Mouse (Mus musculus) heart, embryonic 12.5 days (tissue): ENCODE measurements at regions not wholly inside any gene's neighbourhood (a gene's known extent, or its start where the extent isn't known, plus 50 kb on each side); places are given as distances from the start of the nearest gene placed in this dataset.

ENCODE experiments used
- ATAC-seq: fragments of 200-750 bp; cut with Nextera tagmentation; 2 replicates; pipeline ENCODE4 v1.8.0; 2017; ENCODE audit warnings: moderate TSS enrichment, moderate library complexity; ENCODE audit not compliant: insufficient number of reproducible peaks, low FRiP score
- H3K27ac ChIP-seq: fragments of 300-500 bp; sonication (generic); 2 replicates; pipeline ENCODE4 v1.5.1; 2016; ENCODE audit warnings: mild to moderate bottlenecking, moderate library complexity; ENCODE audit not compliant: poor library complexity, severe bottlenecking
- H3K27me3 ChIP-seq: fragments of 300-500 bp; sonication (generic); replicated peaks from 2 replicates; pipeline ENCODE4 v1.6.1; 2016; ENCODE audit warnings: mild to moderate bottlenecking, moderate library complexity
- H3K36me3 ChIP-seq: fragments of 300-500 bp; sonication (generic); 2 replicates; pipeline ENCODE4 v1.6.1; 2016; ENCODE audit warnings: mild to moderate bottlenecking, moderate library complexity
- H3K4me1 ChIP-seq: fragments of 300-500 bp; sonication (generic); replicated peaks from 2 replicates; pipeline ENCODE4 v1.6.1; 2016; ENCODE audit warnings: mild to moderate bottlenecking
- H3K4me2 ChIP-seq: fragments of 300-500 bp; sonication (generic); 2 replicates; pipeline ENCODE4 v1.6.1; 2016; ENCODE audit warnings: mild to moderate bottlenecking, moderate library complexity
- H3K4me3 ChIP-seq: fragments of 300-500 bp; sonication (generic); 2 replicates; pipeline ENCODE4 v1.5.1; 2016; ENCODE audit warnings: mild to moderate bottlenecking
- H3K9ac ChIP-seq: fragments of 300-500 bp; sonication (generic); 2 replicates; pipeline ENCODE4 v1.6.1; 2016; ENCODE audit warnings: mild to moderate bottlenecking, moderate library complexity
- H3K9me3 ChIP-seq: fragments of 300-500 bp; sonication (generic); replicated peaks from 2 replicates; pipeline ENCODE4 v1.6.1; 2016; ENCODE audit warnings: mild to moderate bottlenecking, moderate library complexity
- WGBS: fragments of 180-500 bp; shearing (Covaris S2); methylation state at CpG from one replicate; pipeline ENCODE4 v1.1.7; 2016; 5-methylcytosine and 5-hydroxymethylcytosine counted together

- no peak for ATAC-seq
- WGBS, result 73% methylated on average over 2 of the region's 2 CpGs
- H3K4me1 ChIP-seq, result no peaks in the 10 kb centered on the region
These were observed 54.9 kb downstream of the Cbln1 start for GRCm38 (mm10) chr8:87417466-87417865.

DNA sequence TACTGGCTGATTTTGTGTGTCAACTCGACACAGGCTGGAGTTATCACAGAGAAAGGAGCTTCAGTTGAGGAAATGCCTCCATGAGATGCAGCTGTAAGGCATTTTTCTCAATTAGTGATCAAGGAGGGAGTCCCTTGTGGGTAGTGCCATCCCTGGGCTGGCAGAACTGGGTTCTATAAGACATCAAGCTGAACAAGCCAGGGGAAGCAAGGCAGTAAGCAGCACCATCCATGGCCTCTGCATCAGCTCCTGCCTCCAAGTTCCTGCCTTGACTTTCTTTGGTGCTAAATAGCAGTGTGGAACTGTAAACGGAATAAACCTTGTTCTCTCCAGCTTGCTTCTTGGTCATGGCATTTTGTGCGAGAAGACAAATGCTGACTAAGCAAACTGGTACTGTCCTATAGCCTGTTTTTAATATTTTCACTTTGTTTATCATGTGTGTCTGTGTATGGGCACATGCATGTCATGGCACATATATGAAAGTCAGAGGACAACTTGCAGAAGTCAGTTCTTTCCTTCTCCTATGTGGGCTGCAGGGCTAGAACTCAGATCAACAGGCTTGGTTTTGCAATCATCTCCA, 57.3 kb downstream of the Cbln1 start:
- Histone ChIP-seq H3K4me1 (no peaks in the 10 kb centered on the region), H3K27me3 (peaks cover 2% of the 10 kb centered on the region; the same call in 1 of the 2 replicates), H3K4me2 (no peak overlapping the region), H3K27ac (no peak overlapping the region), H3K9me3 (no peaks in the 10 kb centered on the region), H3K4me3 (no peak overlapping the region), H3K9ac (no peak overlapping the region), H3K36me3 (no peaks in the 10 kb centered on the region)
- 66% methylated on average over 3 of the region's 3 CpGs for WGBS
- ATAC-seq, result no peak

More at GRCm38 (mm10) chr8:87417466-87417865, 54.9 kb downstream of the Cbln1 start:
- H3K9ac ChIP-seq, result no peak overlapping the region
- H3K4me3 ChIP-seq, result no peak overlapping the region
- no peak overlapping the region for H3K27ac ChIP-seq
- no peaks in the 10 kb centered on the region for H3K9me3 ChIP-seq
- no peak overlapping the region for H3K4me2 ChIP-seq
- peaks cover 5% of the 10 kb centered on the region; the same call in 1 of the 2 replicates for H3K27me3 ChIP-seq
- H3K36me3 ChIP-seq, result no peaks in the 10 kb centered on the region

DNA sequence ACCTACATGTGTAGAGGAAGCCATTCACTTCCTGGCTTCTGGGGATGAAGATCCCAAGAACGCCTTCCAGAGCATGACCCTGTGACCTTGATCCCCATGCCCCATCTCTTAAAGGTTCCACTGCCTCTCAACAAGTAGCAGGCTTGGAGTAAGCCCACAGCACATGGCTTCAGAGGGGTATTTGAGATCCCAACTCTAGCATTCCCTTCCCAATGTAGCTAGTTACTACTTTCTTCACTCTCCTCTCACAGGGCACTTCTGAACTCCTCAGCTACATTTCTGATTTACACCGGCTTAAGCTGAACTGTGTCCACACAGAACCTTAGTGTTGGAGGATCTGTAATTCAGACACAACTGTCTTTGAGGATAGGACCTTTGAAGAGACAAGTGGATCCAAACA, 83.4 kb downstream of the Cbln1 start:
- 61% methylated on average over 2 of the region's 2 CpGs for WGBS
- Histone ChIP-seq H3K4me3 (no peak overlapping the region), H3K4me1 (no peaks in the 10 kb centered on the region), H3K27ac (no peak overlapping the region), H3K9me3 (no peaks in the 10 kb centered on the region), H3K27me3 (no peaks in the 10 kb centered on the region), H3K4me2 (no peak overlapping the region), H3K36me3 (no peaks in the 10 kb centered on the region), H3K9ac (no peak overlapping the region)
- ATAC-seq, result no peak

GRCm38 (mm10) chr8:87383527-87384206, 88.7 kb downstream of the Cbln1 start:
- no peaks in the 10 kb centered on the region for H3K9me3 ChIP-seq
- no peak overlapping the region for H3K4me3 ChIP-seq
- no peak for ATAC-seq
- no peaks in the 10 kb centered on the region for H3K4me1 ChIP-seq
- no peaks in the 10 kb centered on the region for H3K36me3 ChIP-seq
- H3K4me2 ChIP-seq, result no peak overlapping the region
- no peaks in the 10 kb centered on the region for H3K27me3 ChIP-seq
- H3K27ac ChIP-seq, result no peak overlapping the region
- 71% methylated on average over 12 of the region's 12 CpGs for WGBS
- H3K9ac ChIP-seq, result no peak overlapping the region

- no peaks in the 10 kb centered on the region for H3K9me3 ChIP-seq
- no peaks in the 10 kb centered on the region for H3K27me3 ChIP-seq
- no peaks in the 10 kb centered on the region for H3K36me3 ChIP-seq
- H3K4me1 ChIP-seq, result no peaks in the 10 kb centered on the region
- H3K27ac ChIP-seq, result no peak overlapping the region
- H3K4me3 ChIP-seq, result no peak overlapping the region
- 69% methylated on average over 5 of the region's 5 CpGs for WGBS
- H3K9ac ChIP-seq, result no peak overlapping the region
- no peak overlapping the region for H3K4me2 ChIP-seq
- ATAC-seq, result no peak
These were observed 90.1 kb downstream of the Cbln1 start for GRCm38 (mm10) chr8:87382311-87382710.

DNA sequence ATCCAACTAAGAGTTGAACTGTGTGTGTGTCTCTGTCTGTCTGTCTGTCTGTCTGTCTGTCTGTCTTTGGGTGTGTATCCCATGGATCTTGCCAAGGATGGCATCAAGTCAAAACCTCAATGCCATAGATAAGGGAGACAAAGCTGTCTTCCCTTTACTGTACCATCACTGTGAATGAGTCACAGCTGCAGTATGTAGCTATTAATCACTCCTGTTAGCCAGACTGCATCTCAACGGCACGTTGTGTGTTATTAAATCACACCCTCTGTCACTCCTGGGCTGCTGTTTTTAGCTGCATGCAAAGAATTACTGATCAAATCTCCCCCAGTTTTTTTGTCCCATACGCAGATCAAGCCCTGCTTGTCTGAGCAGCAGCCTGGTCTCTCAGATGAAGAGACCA, 91.6 kb downstream of the Cbln1 start:
- Histone ChIP-seq H3K27ac (no peak overlapping the region), H3K27me3 (no peaks in the 10 kb centered on the region), H3K4me3 (no peak overlapping the region), H3K36me3 (no peaks in the 10 kb centered on the region), H3K9ac (no peak overlapping the region), H3K4me1 (no peaks in the 10 kb centered on the region), H3K4me2 (no peak overlapping the region), H3K9me3 (no peaks in the 10 kb centered on the region)
- ATAC-seq, result no peak
- WGBS, result 61% methylated on average over 3 of the region's 3 CpGs

DNA sequence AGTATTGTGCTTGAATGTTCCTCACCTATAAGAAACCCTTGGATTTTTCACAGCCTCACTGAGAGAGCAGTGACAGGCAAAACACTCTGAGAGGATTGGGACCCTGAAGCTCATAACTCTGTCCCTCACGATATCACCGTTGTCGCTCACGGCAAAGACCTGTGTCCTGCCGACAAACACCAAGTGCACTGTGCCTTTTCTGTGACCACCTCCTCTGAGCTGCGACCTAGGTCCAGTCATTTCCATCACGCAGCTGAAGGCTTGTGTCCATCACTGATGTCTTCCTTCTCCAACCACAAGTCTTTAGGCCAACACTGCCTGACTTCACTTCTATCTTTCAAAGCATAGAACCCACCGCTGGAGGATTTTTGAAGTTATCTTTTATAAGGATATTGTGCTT, 93.1 kb downstream of the Cbln1 start:
- no peaks in the 10 kb centered on the region for H3K36me3 ChIP-seq
- no peak overlapping the region for H3K27ac ChIP-seq
- H3K4me2 ChIP-seq, result no peak overlapping the region
- H3K4me3 ChIP-seq, result no peak overlapping the region
- H3K9me3 ChIP-seq, result no peaks in the 10 kb centered on the region
- H3K27me3 ChIP-seq, result no peaks in the 10 kb centered on the region
- 83% methylated on average over 8 of the region's 8 CpGs for WGBS
- no peak for ATAC-seq
- H3K9ac ChIP-seq, result no peak overlapping the region
- H3K4me1 ChIP-seq, result no peaks in the 10 kb centered on the region

- Histone ChIP-seq H3K9ac (no peak overlapping the region), H3K9me3 (no peaks in the 10 kb centered on the region), H3K27ac (no peak overlapping the region), H3K4me1 (no peaks in the 10 kb centered on the region), H3K36me3 (no peaks in the 10 kb centered on the region), H3K27me3 (no peaks in the 10 kb centered on the region), H3K4me3 (no peak overlapping the region), H3K4me2 (no peak overlapping the region)
- WGBS, result 71% methylated on average over 6 of the region's 6 CpGs
- ATAC-seq, result no peak
These were observed 98.4 kb downstream of the Cbln1 start for GRCm38 (mm10) chr8:87374044-87374443.

- 31% methylated on average over 6 of the region's 6 CpGs for WGBS
- H3K9ac ChIP-seq, result no peak overlapping the region
- no peaks in the 10 kb centered on the region for H3K4me1 ChIP-seq
- H3K4me2 ChIP-seq, result no peak overlapping the region
- no peaks in the 10 kb centered on the region for H3K36me3 ChIP-seq
- no peak overlapping the region for H3K4me3 ChIP-seq
- no peak overlapping the region for H3K27ac ChIP-seq
- no peak for ATAC-seq
- no peaks in the 10 kb centered on the region for H3K9me3 ChIP-seq
- no peaks in the 10 kb centered on the region for H3K27me3 ChIP-seq
These were observed 98.9 kb downstream of the Cbln1 start for GRCm38 (mm10) chr8:87373535-87373934.

GRCm38 (mm10) chr8:87372061-87372460, 100.3 kb downstream of the Cbln1 start:
- ATAC-seq, result no peak
- H3K36me3 ChIP-seq, result no peaks in the 10 kb centered on the region
- H3K4me2 ChIP-seq, result no peak overlapping the region
- H3K27ac ChIP-seq, result no peak overlapping the region
- no peaks in the 10 kb centered on the region for H3K9me3 ChIP-seq
- no peaks in the 10 kb centered on the region for H3K27me3 ChIP-seq
- no peak overlapping the region for H3K9ac ChIP-seq
- H3K4me1 ChIP-seq, result no peaks in the 10 kb centered on the region
- H3K4me3 ChIP-seq, result no peak overlapping the region

DNA sequence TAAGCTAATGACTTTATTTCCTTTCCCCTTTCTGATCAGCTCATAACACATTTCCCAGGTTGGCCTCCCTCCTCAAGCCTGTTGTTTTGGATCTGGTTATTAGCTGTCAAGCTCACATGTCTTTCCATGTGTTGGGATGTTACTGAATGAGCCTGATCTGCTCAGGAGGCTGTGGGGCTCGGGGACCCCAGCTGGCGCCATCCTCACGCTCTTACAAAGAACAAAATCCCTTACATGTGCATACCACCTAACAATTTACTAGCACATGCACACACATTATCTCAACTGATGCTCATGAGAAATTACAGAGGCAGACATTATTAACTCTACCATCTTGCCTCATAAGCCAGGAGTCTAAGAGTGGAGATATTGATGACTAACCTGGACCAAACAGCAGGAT, 102.2 kb downstream of the Cbln1 start:
- H3K4me3 ChIP-seq, result no peak overlapping the region
- no peaks in the 10 kb centered on the region for H3K36me3 ChIP-seq
- no peaks in the 10 kb centered on the region for H3K4me1 ChIP-seq
- WGBS, result 74% methylated on average over 3 of the region's 3 CpGs
- ATAC-seq, result no peak
- no peaks in the 10 kb centered on the region for H3K9me3 ChIP-seq
- no peak overlapping the region for H3K9ac ChIP-seq
- no peaks in the 10 kb centered on the region for H3K27me3 ChIP-seq
- H3K27ac ChIP-seq, result no peak overlapping the region
- no peak overlapping the region for H3K4me2 ChIP-seq

GRCm38 (mm10) chr8:87350471-87350870, 121.9 kb downstream of the Cbln1 start:
- Histone ChIP-seq H3K4me3 (no peak overlapping the region), H3K9me3 (no peaks in the 10 kb centered on the region), H3K9ac (no peak overlapping the region), H3K4me1 (no peaks in the 10 kb centered on the region), H3K27me3 (no peaks in the 10 kb centered on the region), H3K4me2 (no peak overlapping the region), H3K27ac (no peak overlapping the region), H3K36me3 (no peaks in the 10 kb centered on the region)
- ATAC-seq, result no peak
- WGBS, result 62% methylated on average over 4 of the region's 4 CpGs
